Mouse (Mus musculus) retina, embryonic 14.5 days (tissue): ENCODE results near the gene Efcab7.

Source experiments
- DNase-seq: peaks from one replicate; pipeline ENCODE4 v3.0.0-alpha.2; 2015; ENCODE audit warnings: low spot score

The Efcab7 gene

DNA sequence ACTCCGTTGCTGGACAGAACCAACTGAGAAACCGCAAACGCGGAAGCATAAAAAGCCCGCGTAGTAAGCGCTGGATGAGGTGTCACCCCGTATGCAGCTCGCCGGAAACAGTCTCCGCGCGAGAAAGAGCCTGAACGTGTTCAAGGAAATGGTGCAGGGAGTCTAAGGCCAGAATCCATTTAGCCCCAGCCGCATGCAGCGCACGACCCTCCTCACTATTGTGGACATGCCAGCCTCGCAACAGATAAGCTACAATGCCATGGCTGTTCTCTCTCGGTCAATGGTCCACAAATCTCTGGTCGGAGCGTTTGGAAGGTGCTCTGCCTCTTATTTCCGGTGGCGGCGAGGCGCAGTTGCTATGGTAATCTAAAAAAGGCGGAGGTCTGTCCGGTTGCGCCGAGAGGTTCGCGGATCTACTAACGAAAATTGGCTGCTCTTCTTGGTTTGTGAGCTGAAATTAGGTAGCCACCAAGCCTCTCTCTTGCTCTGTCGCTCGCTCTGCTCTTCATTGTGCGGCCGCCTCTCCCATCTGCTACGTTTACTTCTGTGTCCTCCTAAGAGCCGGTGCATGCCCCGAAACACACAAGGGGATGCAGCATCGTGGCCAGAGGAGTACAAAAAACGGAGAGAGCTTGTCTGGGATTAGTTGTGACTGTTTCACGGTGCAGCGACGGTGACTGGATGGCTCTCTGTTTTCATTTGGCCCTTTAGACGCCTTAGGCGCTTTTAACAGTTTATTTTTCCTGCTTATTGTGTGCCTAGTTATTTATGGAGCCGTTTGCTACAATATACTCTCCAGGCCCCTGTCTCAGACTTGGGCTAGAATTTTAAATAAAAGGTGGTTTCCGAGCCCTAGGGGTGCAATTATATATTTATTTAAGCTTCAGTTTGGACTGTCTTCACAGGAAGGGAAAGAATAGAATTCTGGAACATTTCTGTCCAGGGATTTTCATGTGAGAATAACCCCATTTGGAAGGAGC is at the start of gene Efcab7:
Gene Efcab7 (plus strand): TSS at position 105 of the 980 bp plus-strand sequence.
- DNase-seq: peak; percentile 89

DNA sequence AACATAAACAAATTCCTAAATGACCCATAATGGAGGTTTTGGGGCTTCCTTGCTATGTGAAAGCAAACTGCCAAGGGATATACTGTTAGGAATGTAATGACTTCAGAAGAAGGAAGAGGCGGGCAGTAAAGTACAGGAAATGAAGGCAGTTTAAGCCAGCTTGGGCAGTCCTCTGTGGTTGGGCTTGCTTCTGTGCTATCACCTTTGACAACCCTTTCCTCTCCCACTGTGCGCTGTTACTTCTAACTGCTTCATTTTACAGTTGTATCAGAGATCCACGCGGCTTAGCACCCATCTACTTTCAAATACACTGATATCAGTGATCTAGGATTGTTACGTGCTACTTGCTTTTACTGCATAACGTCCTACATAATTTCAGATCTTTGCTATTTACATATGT is 36.6 kb upstream of the Efcab7 start:
- DNase-seq: no peak

DNA sequence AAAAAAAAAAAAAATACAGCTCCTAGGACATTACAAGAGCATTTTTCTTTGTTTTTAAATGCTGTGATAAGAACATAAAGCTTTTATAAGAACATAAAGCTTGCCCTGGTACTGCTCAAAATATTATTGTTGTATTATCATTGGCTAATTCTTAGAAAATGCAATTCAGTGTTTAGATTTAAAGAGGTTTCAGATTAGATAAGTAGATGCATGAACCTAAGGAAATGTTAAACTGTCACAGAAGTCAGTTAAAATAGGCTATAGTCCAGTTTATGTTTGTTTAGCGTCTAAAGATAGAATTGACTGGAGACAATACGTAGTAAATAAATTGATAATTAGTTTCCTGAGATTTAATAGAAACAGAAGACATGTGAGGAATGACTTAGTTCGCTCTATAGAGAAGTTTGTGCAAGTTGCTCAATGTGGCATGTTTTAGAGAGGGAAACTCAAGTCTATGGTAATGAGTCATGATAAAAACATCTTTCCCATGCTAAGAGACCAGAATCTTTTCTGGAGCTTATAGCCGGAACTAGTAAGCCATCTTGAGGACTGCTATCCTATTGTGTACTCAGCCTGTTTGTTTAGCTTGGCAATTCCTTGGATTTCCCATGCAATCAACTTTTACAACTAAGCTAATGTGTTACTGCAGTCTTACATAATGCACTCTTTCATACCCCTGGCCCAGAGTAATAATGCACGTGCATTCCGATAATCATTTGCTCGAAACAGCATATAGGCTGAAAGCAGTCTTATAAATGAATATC is 12.1 kb upstream of the Efcab7 start:
- no peak for DNase-seq

DNA sequence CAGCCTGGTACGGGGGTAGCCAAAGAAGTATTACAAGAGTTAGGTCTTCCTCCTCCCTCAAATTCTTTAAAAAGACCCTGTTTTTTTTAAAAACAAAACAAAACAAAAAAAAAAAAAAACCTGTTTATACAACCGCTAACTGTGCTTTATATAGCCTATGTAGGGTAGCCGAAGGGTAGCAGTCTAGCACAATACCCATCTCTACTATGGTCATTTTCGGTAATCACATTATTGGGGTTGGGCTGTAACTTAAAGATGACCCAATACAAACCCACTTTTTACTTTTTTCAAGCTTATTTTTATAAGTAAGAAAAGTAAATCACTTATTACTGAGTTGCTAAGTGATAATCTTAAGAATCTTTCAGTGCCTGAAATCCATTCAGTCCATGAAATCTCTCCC is 661 bp upstream of the Efcab7 start:
- DNase-seq: no peak

DNA sequence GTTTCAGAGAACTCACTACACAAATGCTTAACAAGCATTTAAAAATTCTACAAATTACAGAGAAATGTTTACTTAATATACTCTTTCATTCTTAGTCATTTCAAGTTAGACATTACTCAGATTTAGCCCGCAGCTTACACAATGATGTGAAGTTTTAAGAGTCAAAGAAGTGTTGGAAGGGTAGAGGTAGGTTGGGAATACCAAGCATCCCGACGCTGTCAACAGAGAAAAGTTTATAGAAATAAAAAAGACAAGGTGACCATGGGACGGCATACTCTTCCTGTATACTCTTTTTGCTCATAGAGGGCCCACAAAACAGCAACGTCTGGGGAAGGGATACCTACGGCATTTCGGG is 282 bp upstream of the Efcab7 start:
- DNase-seq: no peak

- peak; percentile 65 for DNase-seq
These were observed 52.9 kb downstream of the Efcab7 start for GRCm38 (mm10) chr4:99881882-99882281.

DNA sequence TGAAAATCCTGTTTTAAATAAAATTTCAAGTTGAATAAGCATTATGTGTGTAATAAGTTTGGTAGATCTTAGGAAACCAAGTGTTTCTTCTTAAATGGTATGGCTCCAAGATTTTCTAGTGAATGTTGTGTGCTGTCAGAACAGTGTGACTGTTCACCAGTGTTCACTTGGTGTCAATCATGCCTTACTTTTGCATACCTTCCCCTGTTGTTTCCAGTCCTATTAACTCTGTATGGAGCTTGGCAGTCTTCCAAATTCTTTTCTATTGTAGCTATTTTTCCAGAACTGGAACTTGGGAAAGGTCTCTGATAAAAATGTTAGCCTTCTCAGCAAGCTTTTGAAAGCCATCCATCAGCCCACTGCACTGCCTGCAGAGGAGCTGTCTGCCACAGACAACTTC is 53.4 kb downstream of the Efcab7 start:
- peak; percentile 7 for DNase-seq

DNA sequence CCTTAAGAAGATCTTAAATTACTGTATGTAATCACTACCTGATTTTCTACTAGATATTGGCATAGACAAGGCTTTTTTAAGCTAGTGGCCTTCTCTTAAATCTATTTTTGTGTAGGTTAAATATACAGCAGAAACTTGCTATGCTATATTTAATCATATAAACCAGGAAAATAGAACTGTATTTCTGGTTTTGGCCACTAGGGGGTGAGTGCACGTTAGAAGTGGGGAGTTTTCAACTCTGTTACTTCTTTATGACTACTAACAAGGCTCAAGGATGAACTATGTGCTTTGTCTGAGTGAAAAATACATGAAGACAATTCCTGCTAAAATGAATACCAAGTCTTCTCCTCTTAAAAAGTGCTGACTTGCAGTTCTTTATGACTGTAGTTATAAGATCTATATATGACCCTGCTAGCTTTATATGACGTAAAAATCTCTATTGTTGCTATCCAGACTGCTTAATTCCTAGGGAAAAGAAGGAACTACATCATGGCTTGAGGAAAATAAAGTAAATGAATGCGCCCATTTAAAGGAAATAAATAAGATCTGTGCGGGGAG is 85.0 kb downstream of the Efcab7 start:
- peak; percentile 79 for DNase-seq

DNA sequence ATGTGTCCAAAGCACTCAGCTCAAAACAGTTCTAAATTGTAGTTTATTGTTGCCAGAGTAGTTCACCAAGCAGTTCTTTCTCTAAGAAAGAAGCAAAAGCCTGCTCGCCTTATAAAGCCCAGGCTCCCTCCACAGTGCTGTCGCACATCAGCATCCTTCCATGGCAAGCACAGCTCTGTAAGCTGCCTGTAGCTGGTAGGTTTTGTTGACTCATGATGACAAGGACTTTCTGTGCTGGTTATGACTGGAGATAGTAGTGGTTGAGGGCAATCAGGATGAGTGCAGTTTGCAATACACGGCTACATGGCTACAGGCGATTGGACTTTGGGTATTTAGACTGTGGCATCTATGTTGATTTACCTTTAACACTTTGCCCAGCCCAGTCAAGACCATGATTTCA is 97.4 kb downstream of the Efcab7 start:
- DNase-seq: no peak

- DNase-seq: no peak
These were observed 99.5 kb downstream of the Efcab7 start for GRCm38 (mm10) chr4:99928521-99928920.

- peak; percentile 83 for DNase-seq
These were observed 100.2 kb downstream of the Efcab7 start, which contains the start of gene Pgm1 for GRCm38 (mm10) chr4:99929149-99929612. Gene Pgm1 (plus strand): TSS chr4:99929414.

GRCm38 (mm10) chr4:99929613-99930517 is 100.9 kb downstream of the Efcab7 start, which contains the start of gene Itgb3bp:
Gene Itgb3bp (minus strand): TSS chr4:99929813.
- peak; percentile 78 for DNase-seq

DNA sequence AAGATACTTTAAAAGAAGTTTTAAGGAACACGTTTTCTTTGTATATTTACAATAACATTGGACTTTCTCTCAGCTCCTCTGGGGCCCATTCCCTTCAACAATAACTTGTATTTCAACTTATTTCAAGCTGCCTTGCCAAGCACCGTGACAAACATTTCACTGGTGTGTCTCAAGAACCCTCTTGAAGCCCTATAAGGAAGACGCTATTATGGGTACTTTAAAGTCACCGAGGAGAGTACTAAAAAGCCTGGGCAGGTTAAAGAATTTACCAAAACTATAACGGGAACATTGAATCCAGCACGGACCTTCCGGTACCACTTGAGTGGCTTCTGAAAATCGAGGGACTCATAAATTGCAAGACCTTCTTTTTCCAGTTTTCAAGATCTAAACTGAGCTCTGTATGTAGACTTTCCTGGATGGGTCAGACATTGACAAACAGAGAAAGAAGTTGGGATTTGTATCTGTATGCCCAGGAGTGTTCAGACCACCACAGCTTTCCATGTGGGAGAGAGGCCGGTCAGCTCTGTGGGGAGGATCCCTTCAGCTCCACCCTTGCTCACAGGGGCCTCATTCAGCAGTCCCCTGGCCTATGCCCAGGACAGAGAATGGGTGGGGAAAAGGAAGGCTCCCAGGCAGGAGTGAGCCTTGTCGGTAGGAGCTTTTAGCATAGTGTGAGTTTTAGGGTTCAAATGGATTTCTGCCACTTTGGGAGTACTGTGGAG is 101.7 kb downstream of the Efcab7 start:
- DNase-seq: no peak

DNA sequence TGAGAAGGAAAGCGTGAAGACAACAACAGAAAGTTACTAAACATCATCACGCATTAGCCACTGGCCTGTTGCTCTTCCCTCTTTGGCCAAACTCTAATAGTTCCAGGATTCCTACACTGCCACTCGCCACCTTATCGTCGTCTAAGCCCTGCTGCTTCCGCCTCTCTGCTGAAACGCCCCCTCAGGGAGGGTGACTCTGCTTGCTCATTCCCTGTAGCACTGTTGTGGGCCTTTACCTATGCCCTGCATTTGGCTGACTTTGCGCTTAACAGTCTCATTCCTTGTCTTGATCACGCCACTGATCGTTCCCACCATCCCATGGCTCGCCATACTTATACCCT is 102.2 kb downstream of the Efcab7 start:
- peak; percentile 7 for DNase-seq

GRCm38 (mm10) chr4:99931807-99932206 is 102.8 kb downstream of the Efcab7 start:
- DNase-seq: no peak

DNA sequence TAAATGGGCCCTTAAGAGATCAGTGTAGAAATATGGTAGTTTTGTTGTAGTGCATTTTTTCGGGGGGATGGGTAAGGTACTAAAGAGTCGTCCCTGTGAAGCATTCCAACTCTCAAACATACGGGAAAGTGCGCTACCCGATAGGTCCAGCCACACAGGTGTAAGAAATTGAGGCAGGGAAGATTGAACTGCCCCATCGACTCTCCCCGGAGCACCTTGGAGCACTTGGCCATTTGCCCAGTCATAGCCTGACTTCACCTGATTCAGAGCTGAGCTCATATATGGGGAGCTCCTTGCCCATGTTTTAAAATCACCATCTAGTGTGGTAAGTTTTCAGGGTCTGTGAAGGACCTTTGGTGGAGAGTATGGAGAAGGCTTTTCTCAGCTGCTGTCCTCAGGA is 105.9 kb downstream of the Efcab7 start:
- DNase-seq: no peak

- DNase-seq: no peak
These were observed 107.3 kb downstream of the Efcab7 start for GRCm38 (mm10) chr4:99936278-99936677.

- peak; percentile 61 for DNase-seq
These were observed 110.9 kb downstream of the Efcab7 start for GRCm38 (mm10) chr4:99939711-99940505.

DNA sequence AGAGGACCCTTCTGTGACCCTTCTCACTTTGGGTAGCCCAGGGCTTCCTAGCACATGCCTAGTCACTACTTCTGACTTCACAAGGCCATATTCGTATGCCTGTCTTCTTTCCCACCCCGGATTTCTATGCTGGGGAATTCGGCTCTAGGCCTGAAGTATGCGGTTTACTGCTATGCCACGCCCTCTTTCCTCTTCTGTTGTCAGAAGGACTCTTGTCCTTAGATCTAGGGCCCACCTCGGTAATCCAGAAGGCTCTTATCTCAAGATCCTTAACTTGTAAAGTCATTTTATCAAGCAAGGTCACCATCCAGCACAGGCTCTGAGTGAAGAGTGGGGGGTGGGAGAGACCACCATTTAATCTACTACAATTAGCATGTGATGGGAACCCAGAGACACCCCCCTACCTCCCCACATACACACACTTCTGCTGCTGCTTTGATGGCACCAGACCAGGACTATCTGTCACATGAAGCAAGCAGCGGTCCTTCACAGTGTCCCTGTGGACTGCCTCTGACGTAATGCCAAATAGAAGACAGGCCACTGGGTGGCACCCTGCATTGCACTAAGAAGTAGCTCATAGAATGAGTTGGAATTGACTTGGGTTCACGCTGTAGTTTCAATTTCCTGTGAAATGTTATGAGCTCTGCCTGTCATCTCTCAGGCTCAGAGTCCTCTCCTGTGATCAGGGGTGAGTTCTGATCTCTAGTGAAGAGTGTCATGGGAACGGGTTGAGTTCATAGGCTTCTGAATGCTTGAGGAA is 112.8 kb downstream of the Efcab7 start:
- peak; percentile 24 for DNase-seq
